Mouse (Mus musculus) thymus, postnatal 4 days (tissue): Measurements from ENCODE around the gene Rhou.

Experiments used
- DNase-seq: peaks from one replicate; pipeline ENCODE4 v3.0.0; 2021

Gene Rhou

GRCm38 (mm10) chr8:123651390-123652098 is 2.2 kb upstream of the Rhou start:
- no peak for DNase-seq

GRCm38 (mm10) chr8:123652641-123653040 is 1.1 kb upstream of the Rhou start:
- DNase-seq: no peak

- peak; percentile 35 for DNase-seq
Measured at GRCm38 (mm10) chr8:123653994-123654569, 353 bp downstream of the Rhou start.

GRCm38 (mm10) chr8:123654763-123655162 is 1.0 kb downstream of the Rhou start:
- no peak for DNase-seq

- DNase-seq: no peak
Measured at GRCm38 (mm10) chr8:123655351-123655779, 1.6 kb downstream of the Rhou start.

GRCm38 (mm10) chr8:123657826-123658225 is 4.1 kb downstream of the Rhou start:
- DNase-seq: no peak

- DNase-seq: no peak
Measured at GRCm38 (mm10) chr8:123659469-123660057, 5.8 kb downstream of the Rhou start.

- no peak for DNase-seq
Measured at GRCm38 (mm10) chr8:123661515-123661914, 7.8 kb downstream of the Rhou start.

- no peak for DNase-seq
Measured at GRCm38 (mm10) chr8:123665580-123665979, 11.9 kb downstream of the Rhou start.

GRCm38 (mm10) chr8:123666832-123667231 is 13.1 kb downstream of the Rhou start:
- no peak for DNase-seq

- no peak for DNase-seq
Measured at GRCm38 (mm10) chr8:123668681-123669080, 15.0 kb downstream of the Rhou start.

GRCm38 (mm10) chr8:123670766-123671165 is 17.0 kb downstream of the Rhou start:
- DNase-seq: no peak

GRCm38 (mm10) chr8:123671454-123671853 is 17.7 kb downstream of the Rhou start:
- no peak for DNase-seq

- peak; percentile 13 for DNase-seq
Measured at GRCm38 (mm10) chr8:123672648-123673047, 18.9 kb downstream of the Rhou start.

- no peak for DNase-seq
Measured at GRCm38 (mm10) chr8:123675611-123676010, 21.9 kb downstream of the Rhou start.

GRCm38 (mm10) chr8:123678390-123678789 is 24.7 kb downstream of the Rhou start:
- DNase-seq: no peak

- DNase-seq: peak; percentile 32
Measured at GRCm38 (mm10) chr8:123682073-123682761, 28.5 kb downstream of the Rhou start.

GRCm38 (mm10) chr8:123683321-123683720 is 29.6 kb downstream of the Rhou start:
- DNase-seq: no peak

GRCm38 (mm10) chr8:123684806-123685205 is 31.1 kb downstream of the Rhou start:
- DNase-seq: no peak

GRCm38 (mm10) chr8:123685477-123685876 is 31.7 kb downstream of the Rhou start:
- DNase-seq: no peak

GRCm38 (mm10) chr8:123687826-123688225 is 34.1 kb downstream of the Rhou start:
- DNase-seq: no peak

GRCm38 (mm10) chr8:123692165-123692962 is 38.6 kb downstream of the Rhou start:
- DNase-seq: no peak

- DNase-seq: no peak
Measured at GRCm38 (mm10) chr8:123696167-123696566, 42.4 kb downstream of the Rhou start.
